Mouse (Mus musculus) layer of hippocampus, adult 2 months (tissue): ENCODE data around the gene Tshz2. TPM values are rescaled to one million over a fixed set of nuclear protein-coding genes. Genes with fewer than 3 reads are reported as not detected.
"Not testable (repeated sequence)": the region's sequence is repeated elsewhere in the genome, so short reads cannot be mapped to it uniquely, and the experiment has no call there.

ENCODE experiments used
- DNase-seq, 2 experiments: peaks; one replicate each; pipeline ENCODE4 v3.0.0; 2022; ENCODE audit warnings: low spot score in 2 of 2
- H3K27ac ChIP-seq: fragments of 200-600 bp; 2 replicates; pipeline ENCODE4 v1.8.1; 2022
- H3K4me3 ChIP-seq: fragments of 200-600 bp; 2 replicates; pipeline ENCODE4 v1.8.1; 2022; ENCODE audit warnings: mild to moderate bottlenecking
- CTCF ChIP-seq: fragments of 200-600 bp; conservative IDR thresholded peaks from 2 replicates; pipeline ENCODE4 v1.8.1; 2022; ENCODE audit warnings: antibody characterized with exemption, mild to moderate bottlenecking, moderate library complexity
- long read RNA-seq, 2 experiments: library from polyadenylated mRNA; stranded (forward); transcript quantifications; one replicate each; pipeline ENCODE4 v2.0.0; 2021; ENCODE audit warnings: borderline mapping rate in 2 of 2
- total RNA-seq, 2 experiments: library from RNA; stranded (reverse); gene quantifications; 2 replicates each; pipeline ENCODE4 v1.2.3; 2021

Gene Tshz2
- total RNA-seq = 10 to 100 TPM; 25.1 to 33.5 TPM
- long read RNA-seq, experiment 1, partial matches to known transcripts = 0 of 5 reads
- long read RNA-seq, experiment 1, other reads (novel, unspliced or antisense) = 2 of 5 reads
- long read RNA-seq, experiment 2, partial matches to known transcripts = 2 of 10 reads
- long read RNA-seq, experiment 2, other reads (novel, unspliced or antisense) = 4 of 10 reads

GRCm38 (mm10) chr2:169632338-169633151 lies at the start of gene Tshz2:
Gene Tshz2 (plus strand): TSS chr2:169633013.
- Histone ChIP-seq H3K27ac (peak within 1 kb of the TSS; percentile 66), H3K4me3 (peak within 1 kb of the TSS; percentile 58)
- TF ChIP-seq CTCF = no peak
- DNase-seq = no peak

- DNase-seq = no peak
- TF ChIP-seq CTCF = no peak
- H3K27ac ChIP-seq = no peak overlapping the region
- no peak overlapping the region for H3K4me3 ChIP-seq
These were observed 49.3 kb upstream of the Tshz2 start for GRCm38 (mm10) chr2:169583476-169583875.

GRCm38 (mm10) chr2:169584745-169585456 lies 47.9 kb upstream of the Tshz2 start:
- H3K4me3 ChIP-seq = no peak overlapping the region
- DNase-seq = no peak
- TF ChIP-seq CTCF = no peak
- H3K27ac ChIP-seq = no peak overlapping the region

- no peak for DNase-seq
- H3K27ac ChIP-seq = no peak overlapping the region
- no peak for TF ChIP-seq CTCF
- no peak overlapping the region for H3K4me3 ChIP-seq
These were observed 47.1 kb upstream of the Tshz2 start for GRCm38 (mm10) chr2:169585631-169586285.

GRCm38 (mm10) chr2:169586688-169587087 lies 46.1 kb upstream of the Tshz2 start:
- no peak for DNase-seq
- H3K27ac ChIP-seq = no peak overlapping the region
- no peak for TF ChIP-seq CTCF
- no peak overlapping the region for H3K4me3 ChIP-seq

GRCm38 (mm10) chr2:169587645-169588044 lies 45.2 kb upstream of the Tshz2 start, which contains the start of gene Gm11011:
Gene Gm11011 (minus strand): TSS chr2:169587745.
- not testable (repeated sequence) for H3K27ac ChIP-seq, H3K4me3 ChIP-seq, DNase-seq

GRCm38 (mm10) chr2:169589697-169590096 lies 43.1 kb upstream of the Tshz2 start:
- H3K27ac ChIP-seq = no peak overlapping the region
- no peak for TF ChIP-seq CTCF
- DNase-seq = no peak
- H3K4me3 ChIP-seq = no peak overlapping the region

- DNase-seq = no peak
- no peak for TF ChIP-seq CTCF
- no peak overlapping the region for H3K4me3 ChIP-seq
- no peak overlapping the region for H3K27ac ChIP-seq
These were observed 42.4 kb upstream of the Tshz2 start for GRCm38 (mm10) chr2:169590412-169590811.

GRCm38 (mm10) chr2:169593742-169594141 lies 39.1 kb upstream of the Tshz2 start:
- H3K27ac ChIP-seq = no peak overlapping the region
- no peak overlapping the region for H3K4me3 ChIP-seq
- DNase-seq = no peak
- TF ChIP-seq CTCF = no peak

- Histone ChIP-seq H3K4me3 (no peak overlapping the region), H3K27ac (no peak overlapping the region)
- DNase-seq = no peak
- TF ChIP-seq CTCF = no peak
These were observed 35.5 kb upstream of the Tshz2 start for GRCm38 (mm10) chr2:169597357-169597756.

- Histone ChIP-seq H3K4me3 (no peak overlapping the region), H3K27ac (no peak overlapping the region)
- DNase-seq = no peak
- TF ChIP-seq CTCF = no peak
These were observed 34.8 kb upstream of the Tshz2 start for GRCm38 (mm10) chr2:169597971-169598370.

GRCm38 (mm10) chr2:169599591-169599990 lies 33.2 kb upstream of the Tshz2 start:
- peak overlapping the region; percentile 29; the same call in 1 of the 2 replicates for H3K27ac ChIP-seq
- no peak overlapping the region for H3K4me3 ChIP-seq
- DNase-seq = no peak
- TF ChIP-seq CTCF = no peak

- peak overlapping the region; percentile 29; the same call in 1 of the 2 replicates for H3K27ac ChIP-seq
- no peak for TF ChIP-seq CTCF
- H3K4me3 ChIP-seq = no peak overlapping the region
- DNase-seq = peak; percentile 70 to 83
These were observed 32.6 kb upstream of the Tshz2 start for GRCm38 (mm10) chr2:169600163-169600562.
